Mouse (Mus musculus) kidney, embryonic 15.5 days (tissue): ENCODE measurements around the gene Gng12. TPM values are rescaled to one million over a fixed set of nuclear protein-coding genes. Genes with fewer than 3 reads are reported as not detected.

ENCODE experiments used
- ATAC-seq: fragments of 200-750 bp; cut with Nextera tagmentation; replicated peaks from 2 replicates; pipeline ENCODE4 v1.8.0; 2017; ENCODE audit warnings: moderate TSS enrichment; ENCODE audit not compliant: low FRiP score
- H3K27ac ChIP-seq: fragments of 300-500 bp; sonication (generic); 2 replicates; pipeline ENCODE4 v1.5.1; 2015; ENCODE audit warnings: mild to moderate bottlenecking, inconsistent platforms
- H3K27me3 ChIP-seq: fragments of 300-500 bp; sonication (generic); 2 replicates; pipeline ENCODE4 v1.6.1; 2015; ENCODE audit warnings: inconsistent platforms
- H3K36me3 ChIP-seq: fragments of 300-500 bp; sonication (generic); 2 replicates; pipeline ENCODE4 v1.6.1; 2015; ENCODE audit warnings: inconsistent platforms
- H3K4me1 ChIP-seq: fragments of 300-500 bp; sonication (generic); 2 replicates; pipeline ENCODE4 v1.6.1; 2015; ENCODE audit warnings: inconsistent platforms
- H3K4me2 ChIP-seq: fragments of 300-500 bp; sonication (generic); 2 replicates; pipeline ENCODE4 v1.6.1; 2015; ENCODE audit warnings: moderate library complexity, mild to moderate bottlenecking, inconsistent platforms
- H3K4me3 ChIP-seq: fragments of 300-500 bp; sonication (generic); replicated peaks from 2 replicates; pipeline ENCODE4 v1.5.1; 2015; ENCODE audit warnings: mild to moderate bottlenecking, inconsistent platforms
- H3K9ac ChIP-seq: fragments of 300-500 bp; sonication (generic); 2 replicates; pipeline ENCODE4 v1.6.1; 2015; ENCODE audit warnings: mild to moderate bottlenecking, inconsistent platforms
- H3K9me3 ChIP-seq: fragments of 300-500 bp; sonication (generic); replicated peaks from 2 replicates; pipeline ENCODE4 v1.6.1; 2016; ENCODE audit warnings: inconsistent platforms
- WGBS: fragments of 180-500 bp; shearing (Covaris S2); methylation state at CpG from one replicate; pipeline ENCODE4 v1.1.7; 2015; ENCODE audit warnings: mixed read lengths; 5-methylcytosine and 5-hydroxymethylcytosine counted together
- polyA plus RNA-seq: library from polyadenylated mRNA; unstranded; fragments of >200 nt; fragmentation: Nextera tagmentation; extraction: Ambion mirVana; gene quantifications from 2 replicates; pipeline ENCODE4 v1.2.1, GENCODE M21; 2015

Gng12 gene
- polyA plus RNA-seq, 1 experiment from 2014 or later: 95.7 TPM

DNA sequence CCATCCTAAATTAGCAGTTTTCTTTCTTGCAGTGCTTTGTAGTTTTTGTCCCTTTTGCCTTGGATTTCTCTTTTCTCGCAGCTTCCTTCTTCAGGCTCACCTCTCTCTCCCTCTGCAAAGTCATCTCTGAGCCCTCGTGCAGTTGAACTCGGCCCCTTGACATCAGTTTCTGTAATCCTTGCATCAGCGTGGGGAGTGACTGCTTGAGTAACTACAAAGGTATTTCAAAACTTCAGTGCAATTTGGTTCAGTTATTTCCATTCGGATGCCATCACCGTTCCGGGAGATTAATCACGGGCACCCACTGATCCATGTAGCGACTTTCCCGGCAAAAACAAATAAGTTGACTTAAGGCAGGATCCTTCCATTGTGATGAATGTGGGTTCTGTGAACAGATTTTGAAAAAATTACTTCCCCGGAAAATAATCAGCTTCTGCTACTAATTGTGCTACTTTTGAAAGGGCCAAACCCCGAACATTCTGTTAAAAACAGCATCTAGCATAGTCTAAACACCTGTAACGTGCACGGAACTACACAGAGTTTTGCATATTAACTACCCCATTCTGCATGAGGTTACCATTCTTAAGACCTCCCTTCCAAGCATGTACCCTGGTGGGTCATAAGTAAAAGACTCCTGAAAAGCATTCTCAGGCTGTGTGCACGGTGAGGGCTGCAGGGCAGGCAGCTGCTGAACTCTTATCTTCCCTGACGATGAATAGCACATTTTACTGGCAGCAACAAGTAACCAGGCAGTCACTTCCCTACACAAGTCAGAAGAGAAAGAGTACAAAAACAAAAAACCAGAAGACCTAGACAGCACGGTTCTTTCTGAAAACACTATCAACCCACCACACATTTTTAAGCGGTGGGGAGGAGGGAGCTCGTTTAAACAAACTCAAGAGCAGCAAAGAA lies 139.4 kb downstream of the Gng12 start:
- no peak for ATAC-seq
- H3K4me2 ChIP-seq: peak overlapping the region; percentile 67

DNA sequence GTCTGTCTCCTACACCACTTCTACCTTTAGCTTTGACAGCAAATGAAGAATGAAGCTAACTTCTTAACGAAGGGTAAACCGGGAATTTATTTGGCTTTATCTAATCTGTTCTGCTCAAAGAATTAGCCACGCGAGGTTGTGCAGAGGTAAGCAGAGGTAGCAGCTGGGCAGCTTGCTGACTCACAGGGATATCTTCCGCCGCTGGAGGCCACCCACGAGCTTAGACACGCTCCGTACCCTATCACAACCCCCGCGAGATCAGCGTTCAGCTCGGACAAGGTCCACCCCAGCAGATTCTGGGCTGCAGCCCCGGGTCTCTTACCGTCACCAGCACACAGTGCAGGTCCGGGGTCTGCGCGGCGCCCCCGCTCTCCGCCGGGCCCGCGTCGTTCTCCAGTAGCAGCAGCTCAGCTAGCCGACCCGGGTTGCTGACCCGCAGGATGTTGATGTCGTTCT lies 140.2 kb downstream of the Gng12 start:
- Histone ChIP-seq H3K27ac (peak overlapping the region; percentile 95), H3K9ac (peak overlapping the region; percentile 79), H3K4me3 (peak overlapping the region; percentile 72), H3K4me2 (peak overlapping the region; percentile 67), H3K9me3 (no peaks in the 10 kb centered on the region), H3K27me3 (no peaks in the 10 kb centered on the region), H3K4me1 (peaks cover 19% of the 10 kb centered on the region), H3K36me3 (0 out of 2 replicates have a peak, but pooled peaks cover 3% of the 10 kb centered on the region)
- ATAC-seq: peak; percentile 70
- WGBS: under 1% methylated on average over 29 of the region's 29 CpGs

More for the DNA sequence above, 139.4 kb downstream of the Gng12 start:
- Histone ChIP-seq H3K9ac (peak overlapping the region; percentile 79), H3K4me1 (peaks cover 19% of the 10 kb centered on the region), H3K27ac (peak overlapping the region; percentile 95), H3K27me3 (no peaks in the 10 kb centered on the region), H3K36me3 (0 out of 2 replicates have a peak, but pooled peaks cover 3% of the 10 kb centered on the region), H3K4me3 (peak overlapping the region; percentile 72), H3K9me3 (no peaks in the 10 kb centered on the region)
- WGBS: 11% methylated on average over 19 of the region's 19 CpGs

DNA sequence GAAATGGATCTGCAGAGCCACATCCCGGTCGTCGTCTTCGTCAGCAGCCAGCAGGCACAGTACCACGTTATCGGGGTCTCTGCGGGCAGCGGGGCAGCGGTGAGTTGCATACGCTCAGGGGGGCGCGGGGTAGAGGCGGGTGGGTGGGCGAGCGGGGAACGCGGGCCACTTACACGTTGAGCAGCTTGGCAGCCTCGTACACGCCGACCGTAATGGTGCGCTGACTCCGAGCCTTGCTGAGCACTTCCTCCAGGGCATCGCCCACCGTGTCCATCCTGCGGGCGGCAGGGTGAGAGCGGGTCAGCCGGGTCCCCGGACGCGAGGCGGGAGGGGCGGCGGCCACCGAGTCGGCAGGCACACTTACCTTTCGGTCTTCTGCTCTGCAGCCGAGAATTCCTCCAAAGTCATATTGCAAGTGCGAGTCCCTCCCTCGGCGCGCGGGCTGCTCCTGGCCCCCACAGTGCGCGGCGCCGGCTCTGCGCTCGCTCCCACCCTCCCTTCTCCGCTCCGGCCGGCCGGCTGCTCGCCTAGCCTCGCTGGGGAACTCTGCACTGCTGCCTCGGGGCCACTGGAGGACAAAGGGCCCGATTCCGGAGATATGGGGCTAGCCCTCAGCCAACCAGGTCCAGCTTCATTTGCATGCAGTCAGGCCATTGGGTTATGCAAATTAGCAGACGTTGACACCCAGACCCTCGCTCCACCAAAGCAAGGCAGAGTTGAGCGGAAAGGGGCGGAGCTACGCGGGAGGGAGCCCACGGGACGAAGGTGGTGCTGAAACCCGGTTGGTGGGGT lies 140.8 kb downstream of the Gng12 start, which contains the start of gene Gadd45a:
Gadd45a (minus strand) TSS at position 621 of the 792 bp plus-strand sequence.
- H3K27me3 ChIP-seq: no peaks in the 10 kb centered on the region
- H3K9ac ChIP-seq: peak within 1 kb of the TSS; percentile 79
- under 1% methylated on average over 57 of the region's 69 CpGs for WGBS
- 0 out of 2 replicates have a peak, but pooled peaks cover 3% of the 10 kb centered on the region for H3K36me3 ChIP-seq
- peak; percentile 98 for ATAC-seq
- H3K4me2 ChIP-seq: peak within 1 kb of the TSS; percentile 67
- peak within 1 kb of the TSS; percentile 95 for H3K27ac ChIP-seq
- H3K4me3 ChIP-seq: peak within 1 kb of the TSS; percentile 72
- H3K4me1 ChIP-seq: peaks cover 19% of the 10 kb centered on the region
- H3K9me3 ChIP-seq: no peaks in the 10 kb centered on the region

DNA sequence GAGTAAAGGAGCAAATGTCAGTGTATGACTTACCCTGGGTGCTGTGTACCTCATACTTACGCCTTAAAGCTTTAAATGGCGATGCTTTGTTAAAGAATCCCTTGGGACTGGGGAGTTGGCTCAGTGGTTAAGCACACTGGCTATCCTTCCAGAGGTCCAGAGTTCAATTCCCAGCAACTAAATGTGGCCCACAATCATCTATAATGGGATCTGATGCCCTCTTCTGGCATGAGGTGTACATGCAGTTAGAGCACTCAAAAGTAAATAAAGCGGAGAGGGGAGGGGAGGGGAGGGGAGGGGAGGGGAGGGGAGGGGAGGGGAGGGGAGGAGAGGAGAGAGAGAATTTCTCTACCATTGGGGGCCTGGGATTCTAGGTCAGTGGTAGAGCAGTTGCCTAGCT lies 142.8 kb downstream of the Gng12 start:
- WGBS: 94% methylated on average over 3 of the region's 3 CpGs

DNA sequence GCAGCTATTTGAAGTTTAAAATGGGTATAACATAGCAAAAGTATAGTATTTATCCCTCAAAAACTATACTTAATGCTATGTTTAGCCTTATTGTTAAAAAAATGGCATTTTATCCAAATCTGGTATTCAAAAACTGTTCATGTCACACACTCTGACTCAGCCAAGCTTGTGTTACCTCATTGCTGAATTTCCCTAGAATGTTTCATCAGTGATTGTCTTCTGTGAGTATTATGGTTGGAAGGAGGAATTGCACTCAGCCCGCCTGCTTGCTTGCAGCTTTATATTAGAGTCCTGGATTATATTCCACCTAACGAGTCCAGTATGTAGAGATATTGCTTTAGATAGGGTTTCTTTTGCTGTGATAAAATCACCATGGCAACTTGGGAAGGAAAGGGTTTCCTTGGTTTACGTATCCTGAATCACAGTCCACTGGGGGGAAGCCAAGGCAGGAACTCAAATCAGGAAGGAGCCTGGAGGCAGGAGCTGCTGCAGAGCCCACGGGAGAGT lies 144.8 kb downstream of the Gng12 start:
- Histone ChIP-seq H3K36me3 (no peaks in the 10 kb centered on the region), H3K4me3 (no peak overlapping the region), H3K4me2 (no peak overlapping the region), H3K9ac (no peak overlapping the region), H3K9me3 (no peaks in the 10 kb centered on the region), H3K4me1 (peaks cover 5% of the 10 kb centered on the region), H3K27ac (no peak overlapping the region), H3K27me3 (no peaks in the 10 kb centered on the region)
- no peak for ATAC-seq
- 66% methylated on average over 4 of the region's 4 CpGs for WGBS

More for the DNA sequence above, 142.8 kb downstream of the Gng12 start:
- Histone ChIP-seq H3K4me3 (no peak overlapping the region), H3K27ac (no peak overlapping the region), H3K4me2 (no peak overlapping the region), H3K4me1 (peaks cover 19% of the 10 kb centered on the region), H3K9ac (no peak overlapping the region), H3K36me3 (0 out of 2 replicates have a peak, but pooled peaks cover 3% of the 10 kb centered on the region), H3K9me3 (no peaks in the 10 kb centered on the region), H3K27me3 (no peaks in the 10 kb centered on the region)
- no peak for ATAC-seq

DNA sequence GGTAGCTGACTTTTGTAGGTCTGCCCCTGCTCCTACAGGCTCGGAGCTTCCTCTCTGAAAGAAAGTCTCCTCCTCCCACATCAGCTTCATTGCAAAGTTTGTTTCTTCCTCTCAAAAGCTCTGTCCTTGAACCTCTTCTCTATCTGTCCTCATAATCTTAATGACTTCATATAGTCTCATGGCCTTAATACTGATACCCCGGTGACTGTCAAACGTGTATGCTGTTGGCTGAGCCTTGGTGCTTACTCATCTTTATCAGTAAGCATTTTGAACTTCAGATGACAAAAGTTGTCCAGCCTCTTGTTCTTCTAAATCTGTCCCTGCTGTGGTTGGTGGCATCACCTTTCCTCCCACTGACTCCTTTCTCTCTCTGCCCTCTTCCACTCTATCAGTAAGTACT lies 149.2 kb downstream of the Gng12 start:
- Histone ChIP-seq H3K27ac (no peak overlapping the region), H3K9me3 (no peaks in the 10 kb centered on the region), H3K36me3 (no peaks in the 10 kb centered on the region), H3K4me1 (peaks cover 4% of the 10 kb centered on the region), H3K9ac (no peak overlapping the region), H3K4me3 (no peak overlapping the region), H3K4me2 (no peak overlapping the region), H3K27me3 (no peaks in the 10 kb centered on the region)
- WGBS: 85% methylated on average over 3 of the region's 3 CpGs
- no peak for ATAC-seq

DNA sequence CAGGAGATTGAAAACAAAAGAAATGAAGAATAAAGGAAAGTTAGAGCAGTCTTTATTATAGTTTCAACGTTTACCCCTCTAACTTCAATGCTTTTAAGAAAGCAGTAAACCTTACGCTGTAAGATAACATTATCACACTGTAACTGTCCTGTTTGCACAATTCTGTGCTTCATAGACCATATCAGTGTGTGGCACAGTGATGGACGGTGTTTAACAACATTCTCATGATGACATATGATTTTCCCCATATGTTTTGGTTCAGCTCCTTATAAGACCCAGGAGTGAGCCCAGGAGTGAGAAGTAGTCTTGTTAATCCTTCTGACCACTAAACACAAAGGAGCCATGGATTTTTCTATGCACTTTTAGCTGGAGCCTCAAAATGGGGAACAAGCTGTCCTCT lies 150.7 kb downstream of the Gng12 start:
- no peak overlapping the region for H3K4me2 ChIP-seq
- no peak overlapping the region for H3K27ac ChIP-seq
- no peaks in the 10 kb centered on the region for H3K9me3 ChIP-seq
- no peaks in the 10 kb centered on the region for H3K36me3 ChIP-seq
- peaks cover 4% of the 10 kb centered on the region for H3K4me1 ChIP-seq
- ATAC-seq: no peak
- H3K4me3 ChIP-seq: no peak overlapping the region
- WGBS: 65% methylated on average over 3 of the region's 3 CpGs
- H3K27me3 ChIP-seq: no peaks in the 10 kb centered on the region
- H3K9ac ChIP-seq: no peak overlapping the region

DNA sequence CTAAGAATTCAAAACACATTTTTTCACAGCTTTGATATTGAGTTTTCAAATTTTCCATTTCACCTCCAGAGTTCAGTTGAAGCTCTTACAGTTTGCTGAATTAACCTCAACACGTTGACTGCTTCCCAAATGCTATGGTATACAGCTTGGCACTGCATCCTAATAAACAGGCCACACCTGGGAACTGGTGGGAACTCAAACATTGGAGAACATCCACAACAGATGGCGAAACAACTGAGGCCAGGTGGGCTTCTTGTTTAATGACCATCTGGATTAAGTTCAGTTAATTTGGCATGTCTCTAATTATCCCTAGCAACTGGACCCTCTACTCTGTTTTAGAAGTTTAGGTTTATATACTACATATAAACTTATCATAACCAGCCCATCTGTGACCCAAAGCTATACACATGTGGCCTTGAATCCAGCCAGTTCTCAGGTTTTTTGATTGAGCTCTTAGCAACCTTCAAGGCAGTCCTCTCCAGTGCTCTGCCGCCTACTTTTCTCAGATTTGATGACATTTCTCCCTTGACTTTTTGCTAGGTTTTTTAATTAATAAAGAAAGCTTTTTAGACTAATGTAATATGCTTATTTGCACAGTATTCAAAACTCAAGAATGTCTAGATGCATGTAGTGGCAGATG lies 152.0 kb downstream of the Gng12 start:
- Histone ChIP-seq H3K9me3 (no peaks in the 10 kb centered on the region), H3K27me3 (no peaks in the 10 kb centered on the region), H3K4me2 (no peak overlapping the region), H3K9ac (no peak overlapping the region), H3K4me1 (peaks cover 4% of the 10 kb centered on the region), H3K36me3 (no peaks in the 10 kb centered on the region), H3K27ac (no peak overlapping the region), H3K4me3 (no peak overlapping the region)
- ATAC-seq: no peak
- WGBS: 85% methylated on average over 3 of the region's 3 CpGs

DNA sequence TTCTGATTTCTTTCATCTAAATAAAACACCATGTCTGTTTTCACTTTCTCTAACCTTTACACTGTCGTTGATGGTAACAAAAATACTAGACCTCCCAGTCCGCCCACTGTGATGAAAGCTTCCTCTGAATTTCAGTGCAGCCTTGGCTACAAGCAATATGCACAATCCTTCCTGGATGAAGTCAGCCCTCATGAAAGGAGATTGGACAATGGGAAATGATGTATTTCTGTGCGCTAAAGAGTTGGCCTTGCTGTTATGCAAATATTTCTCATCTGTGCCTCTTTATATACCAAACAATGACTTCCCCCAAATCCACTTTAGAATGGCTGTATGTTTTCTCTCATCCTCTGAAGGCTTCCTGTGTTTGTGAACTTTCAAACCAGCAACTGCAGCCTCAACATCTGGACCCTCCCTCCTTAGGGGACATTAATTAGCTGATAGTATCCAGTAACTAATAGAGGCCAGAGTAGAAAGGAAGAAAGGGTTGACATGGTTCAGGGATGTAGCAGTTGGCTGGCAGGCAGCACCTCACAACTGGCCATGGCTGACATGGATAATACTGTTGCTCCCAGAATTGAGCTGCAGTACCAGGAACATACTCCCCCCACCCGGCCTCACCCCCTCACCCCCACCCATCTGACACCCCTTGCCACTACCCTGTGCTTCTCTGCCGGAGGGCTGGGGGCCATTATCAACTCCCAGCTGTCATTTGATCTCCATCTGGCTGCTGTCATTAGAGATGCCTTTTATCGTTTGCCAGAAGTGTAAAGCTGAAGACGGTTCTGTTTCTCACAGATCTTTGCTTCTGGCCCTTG lies 152.9 kb downstream of the Gng12 start:
- no peaks in the 10 kb centered on the region for H3K27me3 ChIP-seq
- H3K9ac ChIP-seq: no peak overlapping the region
- H3K9me3 ChIP-seq: no peaks in the 10 kb centered on the region
- no peaks in the 10 kb centered on the region for H3K36me3 ChIP-seq
- ATAC-seq: peak; percentile 58
- H3K27ac ChIP-seq: no peak overlapping the region
- WGBS: 35% methylated on average over 7 of the region's 7 CpGs
- peaks cover 4% of the 10 kb centered on the region for H3K4me1 ChIP-seq
- no peak overlapping the region for H3K4me3 ChIP-seq
- H3K4me2 ChIP-seq: no peak overlapping the region

DNA sequence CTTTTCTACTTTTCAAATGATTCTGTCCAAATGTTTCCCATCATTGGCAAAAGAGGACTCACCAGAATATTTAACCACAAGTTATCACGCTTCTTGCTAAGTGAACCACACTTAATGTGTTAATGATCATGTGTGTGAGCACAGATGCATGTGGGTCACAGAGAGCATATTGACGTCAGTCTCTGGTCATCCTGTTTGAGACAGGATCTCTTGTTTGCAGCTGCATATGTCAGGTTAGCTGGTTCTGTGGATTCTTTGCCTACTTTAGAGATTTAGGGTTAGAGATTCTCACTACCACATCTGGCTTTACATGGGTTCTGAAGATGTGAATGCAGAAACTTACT lies 153.5 kb downstream of the Gng12 start:
- Histone ChIP-seq H3K4me3 (no peak overlapping the region), H3K36me3 (no peaks in the 10 kb centered on the region), H3K9ac (no peak overlapping the region), H3K27me3 (no peaks in the 10 kb centered on the region), H3K27ac (no peak overlapping the region), H3K9me3 (no peaks in the 10 kb centered on the region), H3K4me1 (peaks cover 4% of the 10 kb centered on the region), H3K4me2 (no peak overlapping the region)
- WGBS: 46% methylated on average over 2 of the region's 2 CpGs
- no peak for ATAC-seq

DNA sequence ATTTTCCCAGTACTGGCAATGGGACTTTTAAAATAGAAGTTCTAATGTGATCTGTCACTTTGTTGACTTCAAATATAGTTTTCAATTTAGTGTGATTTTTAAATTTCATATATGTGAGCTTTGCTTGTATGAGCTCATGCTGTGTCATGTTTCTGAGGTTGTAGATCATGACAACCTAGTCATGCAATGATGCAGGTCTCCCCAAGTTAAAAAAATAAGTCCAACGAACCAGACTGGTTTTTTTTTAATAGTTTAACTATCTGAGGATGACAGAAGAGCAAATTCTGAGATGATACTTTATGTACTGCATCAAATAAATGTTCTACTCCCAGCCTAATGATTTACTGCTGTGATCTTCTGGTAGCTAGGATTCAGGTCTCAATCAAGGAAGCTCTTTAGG lies 153.9 kb downstream of the Gng12 start:
- Histone ChIP-seq H3K9ac (no peak overlapping the region), H3K4me2 (no peak overlapping the region), H3K27ac (no peak overlapping the region), H3K4me1 (peaks cover 4% of the 10 kb centered on the region), H3K27me3 (no peaks in the 10 kb centered on the region), H3K36me3 (no peaks in the 10 kb centered on the region), H3K4me3 (no peak overlapping the region), H3K9me3 (no peaks in the 10 kb centered on the region)
- WGBS: 32% methylated on average over 1 of the region's 1 CpGs
- ATAC-seq: no peak
